Mouse (Mus musculus): ENCODE measurements around the gene Il21. TPM values are rescaled to one million over a fixed set of nuclear protein-coding genes. Genes with fewer than 3 reads are reported as not detected.

Il21 gene
- polyA plus RNA-seq, 1 experiment from 2014 or later, result not detected

DNA sequence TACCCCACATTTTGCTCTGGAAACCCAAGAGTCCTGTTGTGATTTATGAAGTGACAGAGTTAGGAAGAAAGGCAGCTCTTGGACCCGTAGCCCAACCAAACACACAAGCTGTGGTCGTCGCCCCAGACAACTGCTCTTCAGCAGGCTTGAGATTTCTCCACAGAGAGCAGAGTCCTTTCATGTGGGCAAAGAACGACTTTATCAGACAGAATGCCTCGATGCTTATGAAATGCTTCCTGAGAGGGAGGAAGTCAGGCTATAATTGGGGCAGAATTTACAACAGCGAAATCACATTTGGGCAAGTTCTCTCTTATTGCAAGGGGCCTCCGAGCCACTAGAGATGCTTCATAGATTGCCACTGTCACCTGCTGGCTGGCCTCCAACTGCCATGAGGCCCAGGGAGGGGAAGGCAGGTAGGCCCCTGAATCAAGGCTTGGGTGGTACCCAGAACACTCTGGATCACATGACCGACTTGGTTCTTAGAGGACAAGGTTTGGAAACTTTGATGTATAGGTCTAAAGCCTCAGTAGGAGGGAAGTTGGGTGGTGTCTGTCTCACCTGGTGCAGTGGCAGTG, 27.1 kb downstream of the Il21 start:
- Histone ChIP-seq H3K9ac (replicated peaks; ENCODE audit: low read depth, low read length) (no peak overlapping the region), H3K27ac (ENCODE audit: low read length) (no peak overlapping the region), H3K4me1 (ENCODE audit: control insufficient read depth, insufficient read depth, low read length) (no peaks in the 10 kb centered on the region), H3K36me3 (ENCODE audit: control insufficient read depth, insufficient read depth, low read length) (no peaks in the 10 kb centered on the region), H3K4me3 (ENCODE audit: low read depth, low read length) (no peak overlapping the region), H3K4me2 (replicated peaks; ENCODE audit: low read depth, low read length) (no peak overlapping the region), H3K9me3 (ENCODE audit: control insufficient read depth, low read depth, low read length) (no peaks in the 10 kb centered on the region), H3K27me3 (ENCODE audit: control insufficient read depth, insufficient read depth, low read length) (no peaks in the 10 kb centered on the region)
- WGBS, result 74% methylated on average over 8 of the region's 8 CpGs
- no peak for ATAC-seq (ENCODE audit: insufficient number of reproducible peaks, insufficient read depth, low FRiP score, low read depth)

GRCm38 (mm10) chr3:37204556-37204955, 27.9 kb downstream of the Il21 start:
- no peaks in the 10 kb centered on the region for H3K36me3 ChIP-seq (ENCODE audit: control insufficient read depth, insufficient read depth, low read length)
- 25% methylated on average over 6 of the region's 6 CpGs for WGBS
- no peaks in the 10 kb centered on the region for H3K9me3 ChIP-seq (ENCODE audit: control insufficient read depth, low read depth, low read length)
- H3K4me1 ChIP-seq (ENCODE audit: control insufficient read depth, insufficient read depth, low read length), result no peaks in the 10 kb centered on the region
- H3K4me3 ChIP-seq (ENCODE audit: low read depth, low read length), result peak overlapping the region; percentile 37
- no peak for ATAC-seq (ENCODE audit: insufficient number of reproducible peaks, insufficient read depth, low FRiP score, low read depth)
- H3K9ac ChIP-seq (replicated peaks; ENCODE audit: low read depth, low read length), result peak overlapping the region; percentile 14
- no peaks in the 10 kb centered on the region for H3K27me3 ChIP-seq (ENCODE audit: control insufficient read depth, insufficient read depth, low read length)
- peak overlapping the region; percentile 69 for H3K4me2 ChIP-seq (replicated peaks; ENCODE audit: low read depth, low read length)
- H3K27ac ChIP-seq (ENCODE audit: low read length), result no peak overlapping the region

GRCm38 (mm10) chr3:37203984-37204428, 28.4 kb downstream of the Il21 start:
- Histone ChIP-seq H3K36me3 (ENCODE audit: control insufficient read depth, insufficient read depth, low read length) (no peaks in the 10 kb centered on the region), H3K9me3 (ENCODE audit: control insufficient read depth, low read depth, low read length) (no peaks in the 10 kb centered on the region), H3K9ac (replicated peaks; ENCODE audit: low read depth, low read length) (peak overlapping the region; percentile 14), H3K4me2 (replicated peaks; ENCODE audit: low read depth, low read length) (peak overlapping the region; percentile 69), H3K4me3 (ENCODE audit: low read depth, low read length) (peak overlapping the region; percentile 37), H3K27ac (ENCODE audit: low read length) (no peak overlapping the region), H3K4me1 (ENCODE audit: control insufficient read depth, insufficient read depth, low read length) (no peaks in the 10 kb centered on the region), H3K27me3 (ENCODE audit: control insufficient read depth, insufficient read depth, low read length) (no peaks in the 10 kb centered on the region)
- 0 out of 2 replicates have a peak, but pooled peaks have one; percentile 33 for ATAC-seq (ENCODE audit: insufficient number of reproducible peaks, insufficient read depth, low FRiP score, low read depth)
- 2% methylated on average over 11 of the region's 11 CpGs for WGBS

DNA sequence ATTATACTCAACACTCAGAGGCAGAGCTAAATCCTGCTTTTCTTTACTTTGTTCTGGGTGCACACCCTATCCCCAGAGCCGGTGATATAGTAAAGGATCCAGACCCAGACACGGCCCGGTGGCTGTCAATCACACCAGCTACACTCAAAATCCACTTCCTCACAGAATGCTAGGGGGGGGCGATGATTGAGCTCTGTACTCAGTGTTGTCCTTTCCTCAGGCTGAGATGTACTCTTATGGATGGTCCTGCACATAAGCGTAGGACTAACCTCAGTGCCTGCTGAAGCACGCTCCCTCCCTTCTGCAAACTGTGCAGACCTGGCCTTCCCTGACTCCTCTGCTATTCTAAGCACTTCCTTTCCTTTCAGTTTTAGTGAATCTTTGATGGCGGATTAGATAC, 29.6 kb downstream of the Il21 start:
- 82% methylated on average over 7 of the region's 7 CpGs for WGBS
- Histone ChIP-seq H3K4me2 (replicated peaks; ENCODE audit: low read depth, low read length) (no peak overlapping the region), H3K4me1 (ENCODE audit: control insufficient read depth, insufficient read depth, low read length) (no peaks in the 10 kb centered on the region), H3K9me3 (ENCODE audit: control insufficient read depth, low read depth, low read length) (no peaks in the 10 kb centered on the region), H3K36me3 (ENCODE audit: control insufficient read depth, insufficient read depth, low read length) (no peaks in the 10 kb centered on the region), H3K27me3 (ENCODE audit: control insufficient read depth, insufficient read depth, low read length) (no peaks in the 10 kb centered on the region), H3K27ac (ENCODE audit: low read length) (no peak overlapping the region), H3K9ac (replicated peaks; ENCODE audit: low read depth, low read length) (no peak overlapping the region), H3K4me3 (ENCODE audit: low read depth, low read length) (no peak overlapping the region)
- ATAC-seq (ENCODE audit: insufficient number of reproducible peaks, insufficient read depth, low FRiP score, low read depth), result no peak

DNA sequence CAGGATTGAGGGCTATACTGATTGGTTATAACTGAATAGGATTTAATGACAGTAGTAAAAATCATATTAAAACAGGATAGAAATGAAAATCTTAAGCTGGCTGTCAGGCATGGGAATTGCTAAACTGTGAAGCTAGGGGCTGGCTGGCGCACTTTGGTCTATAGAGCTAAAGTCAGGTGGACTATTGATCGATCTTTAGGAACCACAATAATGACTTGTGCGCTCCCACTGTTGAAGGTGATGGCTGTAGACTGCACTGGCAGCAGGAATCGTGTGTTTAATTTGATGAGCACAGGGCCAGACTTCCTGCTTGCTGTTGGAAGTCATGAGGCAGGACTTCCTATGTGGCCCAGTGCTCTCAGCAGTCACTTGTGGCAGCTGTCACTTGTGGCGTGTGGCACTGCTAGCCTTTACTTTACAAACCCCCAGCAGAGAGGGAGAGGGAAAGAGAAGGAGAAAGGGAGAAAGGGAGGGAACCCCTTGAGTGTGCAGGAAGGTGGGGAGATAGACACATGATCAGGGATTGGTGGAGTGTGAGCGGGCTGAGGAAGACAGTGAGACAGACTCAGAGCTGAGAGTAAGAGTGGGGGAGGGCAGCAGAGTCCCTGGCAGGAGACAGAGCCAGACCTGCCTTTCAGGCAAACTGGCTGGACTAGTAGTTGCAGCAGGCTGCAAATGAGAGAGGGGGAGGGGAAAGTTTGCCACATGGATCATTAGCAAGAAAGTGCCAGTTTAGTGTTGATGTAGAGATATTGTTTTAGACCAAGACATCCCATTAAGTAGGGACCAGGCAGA, 31.1 kb downstream of the Il21 start:
- Histone ChIP-seq H3K27me3 (ENCODE audit: control insufficient read depth, insufficient read depth, low read length) (no peaks in the 10 kb centered on the region), H3K36me3 (ENCODE audit: control insufficient read depth, insufficient read depth, low read length) (no peaks in the 10 kb centered on the region), H3K4me2 (replicated peaks; ENCODE audit: low read depth, low read length) (no peak overlapping the region), H3K9me3 (ENCODE audit: control insufficient read depth, low read depth, low read length) (no peaks in the 10 kb centered on the region), H3K4me3 (ENCODE audit: low read depth, low read length) (no peak overlapping the region), H3K27ac (ENCODE audit: low read length) (no peak overlapping the region), H3K9ac (replicated peaks; ENCODE audit: low read depth, low read length) (no peak overlapping the region), H3K4me1 (ENCODE audit: control insufficient read depth, insufficient read depth, low read length) (no peaks in the 10 kb centered on the region)
- ATAC-seq (ENCODE audit: insufficient number of reproducible peaks, insufficient read depth, low FRiP score, low read depth), result peak; percentile 60; the same call in 1 of the 2 replicates
- WGBS, result 52% methylated on average over 6 of the region's 6 CpGs

DNA sequence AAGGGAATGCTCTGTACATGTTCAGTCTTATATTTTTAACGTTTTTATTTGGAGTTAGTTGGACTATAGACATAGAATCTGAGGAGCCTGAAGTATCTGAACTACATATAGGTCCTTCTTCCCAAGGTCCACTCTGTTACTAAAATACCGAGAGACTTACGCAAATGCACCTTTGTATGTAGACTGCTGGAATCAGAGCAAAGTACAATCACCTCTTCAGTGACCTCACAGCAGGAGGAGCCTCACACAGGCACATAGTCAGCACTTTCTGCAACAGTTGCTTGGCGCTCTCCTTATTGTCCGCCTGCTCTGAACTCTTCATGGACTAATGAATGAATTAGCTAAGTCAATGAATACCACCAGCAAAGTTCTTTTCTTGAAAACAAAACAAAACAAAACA, 34.1 kb downstream of the Il21 start:
- Histone ChIP-seq H3K4me2 (replicated peaks; ENCODE audit: low read depth, low read length) (no peak overlapping the region), H3K36me3 (ENCODE audit: control insufficient read depth, insufficient read depth, low read length) (no peaks in the 10 kb centered on the region), H3K4me3 (ENCODE audit: low read depth, low read length) (no peak overlapping the region), H3K27ac (ENCODE audit: low read length) (no peak overlapping the region), H3K9me3 (ENCODE audit: control insufficient read depth, low read depth, low read length) (no peaks in the 10 kb centered on the region), H3K4me1 (ENCODE audit: control insufficient read depth, insufficient read depth, low read length) (no peaks in the 10 kb centered on the region), H3K27me3 (ENCODE audit: control insufficient read depth, insufficient read depth, low read length) (no peaks in the 10 kb centered on the region), H3K9ac (replicated peaks; ENCODE audit: low read depth, low read length) (no peak overlapping the region)
- WGBS, result 90% methylated on average over 5 of the region's 5 CpGs
- no peak for ATAC-seq (ENCODE audit: insufficient number of reproducible peaks, insufficient read depth, low FRiP score, low read depth)

DNA sequence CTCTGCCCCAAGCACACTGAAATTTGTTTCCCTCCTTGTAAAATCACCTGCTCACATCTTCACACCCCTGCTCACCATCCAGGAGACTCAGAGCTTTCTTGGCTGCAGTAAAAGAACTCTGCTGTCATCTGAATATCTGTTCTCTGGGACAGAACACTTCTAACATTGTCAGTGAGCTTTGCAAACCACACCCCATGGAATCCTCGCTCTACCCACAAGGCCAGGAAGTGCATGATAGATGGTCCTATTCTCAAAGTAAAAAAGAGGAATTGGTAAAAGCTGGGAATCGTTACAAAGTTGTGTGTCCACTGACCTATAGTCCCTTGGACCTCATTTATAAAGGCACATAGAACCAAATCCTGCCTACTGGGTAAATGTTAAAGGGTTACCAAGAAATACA, 40.5 kb downstream of the Il21 start:
- H3K27ac ChIP-seq (ENCODE audit: low read length), result no peak overlapping the region
- 38% methylated on average over 2 of the region's 2 CpGs for WGBS
- no peak overlapping the region for H3K4me2 ChIP-seq (replicated peaks; ENCODE audit: low read depth, low read length)
- ATAC-seq (ENCODE audit: insufficient number of reproducible peaks, insufficient read depth, low FRiP score, low read depth), result no peak
- no peak overlapping the region for H3K9ac ChIP-seq (replicated peaks; ENCODE audit: low read depth, low read length)
- no peak overlapping the region for H3K4me3 ChIP-seq (ENCODE audit: low read depth, low read length)
- no peaks in the 10 kb centered on the region for H3K9me3 ChIP-seq (ENCODE audit: control insufficient read depth, low read depth, low read length)
- H3K4me1 ChIP-seq (ENCODE audit: control insufficient read depth, insufficient read depth, low read length), result no peaks in the 10 kb centered on the region
- H3K27me3 ChIP-seq (ENCODE audit: control insufficient read depth, insufficient read depth, low read length), result no peaks in the 10 kb centered on the region
- no peaks in the 10 kb centered on the region for H3K36me3 ChIP-seq (ENCODE audit: control insufficient read depth, insufficient read depth, low read length)

DNA sequence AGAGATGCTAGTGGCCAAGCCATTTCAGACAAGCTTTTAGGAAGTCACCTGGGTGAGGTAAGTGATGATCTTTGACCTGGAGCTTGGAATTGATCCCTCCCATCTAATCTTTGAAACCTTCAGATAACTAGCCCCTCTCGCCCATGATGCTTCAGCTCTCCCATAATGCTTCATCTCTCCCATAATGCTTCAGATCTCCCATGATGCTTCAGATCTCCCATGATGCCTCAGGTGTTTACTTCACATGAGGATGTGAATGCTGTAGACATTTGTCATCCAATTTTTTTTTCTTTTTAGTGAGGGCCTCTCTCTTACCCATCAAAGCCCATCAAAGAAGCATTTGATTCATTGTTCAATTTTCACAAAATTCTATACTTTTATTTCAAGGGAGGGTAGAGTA, 46.9 kb downstream of the Il21 start:
- no peak overlapping the region for H3K27ac ChIP-seq (ENCODE audit: low read length)
- no peak overlapping the region for H3K9ac ChIP-seq (replicated peaks; ENCODE audit: low read depth, low read length)
- no peak overlapping the region for H3K4me3 ChIP-seq (ENCODE audit: low read depth, low read length)
- 90% methylated on average over 1 of the region's 1 CpGs for WGBS
- peaks cover 9% of the 10 kb centered on the region for H3K4me1 ChIP-seq (ENCODE audit: control insufficient read depth, insufficient read depth, low read length)
- no peaks in the 10 kb centered on the region for H3K36me3 ChIP-seq (ENCODE audit: control insufficient read depth, insufficient read depth, low read length)
- H3K9me3 ChIP-seq (ENCODE audit: control insufficient read depth, low read depth, low read length), result no peaks in the 10 kb centered on the region
- no peak overlapping the region for H3K4me2 ChIP-seq (replicated peaks; ENCODE audit: low read depth, low read length)
- no peaks in the 10 kb centered on the region for H3K27me3 ChIP-seq (ENCODE audit: control insufficient read depth, insufficient read depth, low read length)
- ATAC-seq (ENCODE audit: insufficient number of reproducible peaks, insufficient read depth, low FRiP score, low read depth), result no peak
